Mouse (Mus musculus) T-helper 2 cell (primary cell): ENCODE results near the gene Crxos.

Experiments used
- in situ Hi-C: fragments of 300-600 bp; cut with MboI, MseI; formaldehyde crosslinking; loops from one replicate; pipeline ENCODE4 v1.15.1; 2025; ENCODE audit warnings: high pct_unique_total_duplicates

The Crxos gene

DNA sequence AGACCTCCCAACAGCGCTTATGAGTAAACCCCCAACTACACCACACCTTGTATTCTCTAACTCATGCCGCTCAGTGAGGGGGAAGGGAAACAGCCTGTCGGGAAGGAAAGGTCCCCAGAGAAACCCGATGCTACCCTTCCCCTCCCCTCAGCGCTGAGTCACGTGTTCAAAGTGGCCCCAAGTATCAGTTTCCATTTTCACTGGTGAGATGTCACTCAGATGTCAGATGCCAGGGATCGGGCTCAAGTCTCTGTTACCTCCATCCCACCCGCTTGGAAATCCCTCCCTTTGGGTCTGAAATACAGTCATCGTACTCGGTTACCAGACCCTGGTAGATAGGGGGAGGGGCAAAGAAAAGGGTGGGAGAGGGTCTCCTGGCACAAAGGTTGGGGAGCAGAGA is 39.4 kb downstream of the Crxos start:
- in situ Hi-C loops = no loop called here

DNA sequence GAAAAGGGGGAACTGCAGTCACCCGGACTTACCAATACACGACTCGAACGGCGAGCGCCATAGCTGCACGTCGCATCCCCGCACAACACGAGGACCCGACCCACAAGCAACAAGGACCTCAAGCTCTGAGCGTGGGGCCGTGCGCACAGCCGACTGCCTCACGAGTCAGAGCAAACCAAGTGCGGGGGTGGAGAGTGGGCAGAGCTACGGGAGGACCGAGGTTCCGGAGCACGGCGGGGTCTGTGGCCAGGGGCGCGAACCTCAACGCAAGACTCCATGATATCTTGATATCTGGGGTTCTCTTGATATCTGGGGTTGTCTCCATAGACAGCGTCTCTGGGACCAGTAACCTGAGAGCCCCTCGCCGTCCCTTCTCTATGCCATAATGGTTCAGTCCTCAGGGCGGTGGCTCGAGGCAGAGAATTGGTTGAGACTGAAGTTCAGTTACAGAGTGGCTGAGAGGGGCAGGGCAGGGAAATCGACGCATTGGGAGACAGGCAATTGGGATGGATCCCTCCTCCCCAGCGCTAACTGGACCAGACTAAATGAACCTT is 39.9 kb downstream of the Crxos start, which contains the start of gene Selenow:
TSS of gene Selenow (minus strand) at position 183 of the 554 bp plus-strand sequence.
- in situ Hi-C loops = no loop called here

DNA sequence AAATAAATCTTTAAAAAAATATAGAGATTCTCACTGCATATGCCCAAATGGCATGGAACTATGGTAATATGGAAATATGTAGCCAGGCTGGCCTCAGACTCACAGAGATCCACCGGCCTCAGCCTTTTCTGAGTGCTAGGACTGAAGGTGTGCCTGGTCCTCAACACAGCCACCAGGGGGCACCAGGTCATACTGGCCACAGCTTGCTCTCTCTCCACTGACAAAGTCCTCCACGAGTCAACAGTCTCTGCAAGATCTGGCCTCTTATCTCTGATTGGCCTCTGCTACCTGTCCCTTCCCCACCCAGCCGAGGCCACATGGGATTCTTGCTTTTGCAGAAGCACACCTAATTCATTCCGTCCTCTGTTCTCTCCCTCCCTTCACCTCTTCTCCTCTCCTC is 47.5 kb downstream of the Crxos start:
- in situ Hi-C loops = loop anchor here (5.0 to 25.0 kb wide), 3 partner anchors 42 to 1125 kb away; partner anchors contain the start of genes Dact3 and Gng8

DNA sequence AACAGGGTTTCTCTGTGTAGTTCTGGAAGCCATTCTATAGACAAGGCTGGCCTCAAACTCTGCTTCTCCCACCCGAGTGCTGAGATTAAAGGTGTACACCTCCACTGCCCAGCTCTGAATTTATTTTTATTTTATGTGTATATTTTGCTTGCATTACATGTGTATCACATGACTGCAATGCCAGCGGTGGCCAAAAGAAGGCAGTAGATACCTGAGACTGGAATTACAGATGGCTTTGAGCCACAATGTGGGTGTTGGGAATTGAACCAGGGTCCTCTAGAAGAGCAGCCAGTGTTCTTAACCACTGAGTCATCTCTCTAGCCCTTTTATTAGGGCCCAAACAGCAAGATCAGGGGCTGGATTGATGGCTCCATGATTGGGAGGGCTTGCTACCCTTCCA is 48.1 kb downstream of the Crxos start:
- in situ Hi-C loops = loop anchor here (5.0 to 25.0 kb wide), 3 partner anchors 42 to 1124 kb away; partner anchors contain the start of genes Dact3 and Gng8

DNA sequence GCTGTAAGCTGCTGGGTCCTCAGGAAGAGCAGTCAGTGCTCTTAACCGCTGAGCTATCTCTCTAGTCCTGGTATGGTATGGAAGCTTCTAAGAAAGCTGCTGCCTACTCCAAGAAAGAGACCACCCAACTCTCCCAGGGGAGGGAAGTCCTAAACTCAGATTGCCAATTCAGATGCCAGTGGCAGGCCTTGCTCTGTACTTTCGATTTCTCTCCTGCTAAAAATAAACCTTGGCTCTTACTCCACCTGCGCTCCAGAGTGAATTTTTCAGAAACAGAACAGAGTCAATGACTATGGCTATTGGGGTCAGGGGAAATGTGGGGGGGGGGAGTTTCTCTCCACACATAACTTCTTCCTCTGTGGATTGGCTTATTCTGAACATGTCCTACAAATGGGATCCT is 49.2 kb downstream of the Crxos start:
- in situ Hi-C loops = loop anchor here (5.0 to 25.0 kb wide), 3 partner anchors 41 to 1123 kb away; partner anchors contain the start of genes Dact3 and Gng8

DNA sequence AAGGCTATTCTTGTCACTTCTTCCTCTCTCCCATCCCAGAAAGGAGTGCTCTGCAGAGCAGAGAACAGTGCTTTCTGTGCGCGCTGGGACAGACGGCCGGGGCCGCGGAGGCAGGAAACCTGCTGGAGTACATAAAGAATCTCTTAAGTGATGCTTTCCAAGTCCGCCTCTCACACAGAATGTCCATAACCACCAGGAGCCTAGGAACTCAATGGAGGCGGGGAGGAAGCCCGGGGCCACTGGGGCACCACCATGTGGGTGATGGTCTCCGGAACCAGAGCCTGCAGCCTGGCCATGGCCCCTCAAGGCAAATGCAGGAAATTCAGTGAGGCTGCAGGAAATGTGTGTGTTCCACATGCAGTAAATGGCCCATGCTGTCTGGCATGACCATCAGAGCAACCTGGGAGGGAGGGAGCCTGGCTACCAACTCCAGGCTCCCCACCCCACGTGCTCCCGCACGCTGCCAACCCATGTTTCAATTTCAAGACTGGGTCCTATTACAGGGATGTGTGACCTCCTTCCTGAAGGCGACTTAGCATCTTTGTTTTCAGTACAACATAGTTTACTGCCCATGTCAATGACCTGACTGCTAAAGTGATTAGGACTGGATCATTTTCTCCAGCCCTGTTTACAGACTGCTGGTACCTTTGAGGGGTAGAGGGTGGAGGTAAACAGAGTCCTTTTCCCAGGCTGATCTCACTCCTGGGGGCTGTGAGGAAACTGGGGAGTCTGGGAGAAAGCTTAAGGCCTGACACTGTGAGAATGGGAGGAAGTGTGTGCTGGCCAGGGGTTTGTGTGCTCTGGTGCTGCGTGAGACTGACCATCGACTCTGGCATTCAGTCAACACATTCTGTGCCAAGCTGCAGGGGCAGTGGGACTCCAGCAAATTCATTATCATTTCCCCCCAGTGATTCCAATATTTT is 51.3 kb downstream of the Crxos start:
- in situ Hi-C loops = loop anchor here (5.0 to 25.0 kb wide), 3 partner anchors 39 to 1121 kb away; partner anchors contain the start of genes Dact3 and Gng8

DNA sequence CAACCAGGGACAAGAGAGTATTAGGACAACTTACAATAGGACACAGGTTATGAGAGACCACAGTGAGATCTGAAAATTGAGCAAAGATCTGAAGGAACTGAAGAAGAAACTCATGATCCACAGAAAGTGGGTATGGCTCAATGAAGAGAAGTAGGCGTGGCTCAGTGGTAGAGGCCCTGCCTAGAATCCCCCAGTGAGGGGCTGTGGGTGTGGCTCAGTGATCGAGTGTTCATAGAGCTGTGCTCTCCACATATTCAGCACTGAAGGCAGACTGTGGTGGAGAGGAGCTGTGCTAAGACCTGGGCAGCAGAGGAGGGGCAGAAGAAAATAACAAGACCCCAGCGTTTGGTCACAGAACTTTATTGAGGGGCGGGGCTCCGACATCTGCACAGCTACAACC is 55.1 kb downstream of the Crxos start:
- in situ Hi-C loops = loop anchor here (10.0 to 25.0 kb wide), 2 partner anchors 950 to 1117 kb away; partner anchors contain the start of genes Dact3 and Gng8

DNA sequence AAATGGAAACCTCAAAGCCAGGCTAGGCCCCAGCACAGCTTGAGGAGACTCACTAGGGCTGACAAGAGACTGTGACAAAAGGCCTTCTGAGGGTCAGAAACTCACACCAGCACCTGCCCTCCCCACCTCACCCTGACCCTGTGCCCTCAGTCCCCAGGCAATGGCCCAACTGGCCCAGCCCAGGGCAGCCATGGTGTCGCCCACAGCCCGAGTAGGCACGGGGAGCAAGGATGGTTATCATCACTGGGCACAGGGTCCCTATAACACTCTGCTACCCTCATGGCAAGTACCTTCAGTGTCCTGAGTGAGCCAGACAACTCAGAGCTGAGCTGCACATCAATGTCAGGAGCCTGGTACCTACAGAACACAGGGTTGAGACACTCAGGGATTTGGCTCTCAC is 56.2 kb downstream of the Crxos start:
- in situ Hi-C loops = loop anchor here (10.0 to 25.0 kb wide), 2 partner anchors 949 to 1116 kb away; partner anchors contain the start of genes Dact3 and Gng8

DNA sequence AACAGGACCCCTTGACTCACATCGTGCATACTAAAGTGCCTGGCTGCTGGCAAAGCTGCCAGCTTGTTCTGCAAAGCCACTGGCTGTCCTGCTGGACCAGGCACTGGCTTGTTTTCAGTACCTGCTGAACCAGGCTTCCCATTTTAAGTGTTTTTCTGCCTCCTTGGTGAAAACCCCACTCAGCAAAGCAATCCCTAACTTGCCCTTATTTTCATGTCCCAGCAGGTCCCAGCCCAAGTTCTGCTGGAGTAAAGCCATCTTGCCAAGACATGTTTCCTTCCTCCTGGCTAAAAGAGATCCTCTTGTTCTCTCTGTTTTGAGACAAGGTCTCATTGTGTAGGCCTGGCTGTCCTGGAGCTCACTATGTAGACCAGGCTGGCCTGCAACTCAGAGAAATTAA is 61.9 kb downstream of the Crxos start:
- in situ Hi-C loops = loop anchor here (25.0 kb wide), 1 partner anchor 943 kb away; the partner anchor contains the start of genes Dact3 and Gng8

DNA sequence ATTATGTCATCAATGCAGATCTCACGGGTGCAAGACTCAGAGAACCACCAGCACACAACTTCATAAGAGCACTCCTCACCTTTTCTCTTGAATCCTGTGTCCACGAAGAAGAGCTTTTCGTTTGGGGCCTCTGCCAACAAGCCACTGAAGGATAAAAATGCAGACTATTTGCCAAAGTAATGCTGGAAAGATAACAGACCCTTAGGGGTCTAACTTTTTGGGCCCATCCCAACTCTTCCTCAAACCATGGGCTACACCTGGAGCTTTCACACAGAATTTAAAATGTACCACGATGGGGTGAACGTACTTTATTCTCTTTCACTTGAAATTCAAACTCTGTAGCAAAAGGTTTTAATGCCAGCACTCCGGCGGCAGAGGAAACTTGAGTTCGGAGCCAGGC is 62.8 kb downstream of the Crxos start:
- in situ Hi-C loops = loop anchor here (25.0 kb wide), 1 partner anchor 942 kb away; the partner anchor contains the start of genes Dact3 and Gng8

DNA sequence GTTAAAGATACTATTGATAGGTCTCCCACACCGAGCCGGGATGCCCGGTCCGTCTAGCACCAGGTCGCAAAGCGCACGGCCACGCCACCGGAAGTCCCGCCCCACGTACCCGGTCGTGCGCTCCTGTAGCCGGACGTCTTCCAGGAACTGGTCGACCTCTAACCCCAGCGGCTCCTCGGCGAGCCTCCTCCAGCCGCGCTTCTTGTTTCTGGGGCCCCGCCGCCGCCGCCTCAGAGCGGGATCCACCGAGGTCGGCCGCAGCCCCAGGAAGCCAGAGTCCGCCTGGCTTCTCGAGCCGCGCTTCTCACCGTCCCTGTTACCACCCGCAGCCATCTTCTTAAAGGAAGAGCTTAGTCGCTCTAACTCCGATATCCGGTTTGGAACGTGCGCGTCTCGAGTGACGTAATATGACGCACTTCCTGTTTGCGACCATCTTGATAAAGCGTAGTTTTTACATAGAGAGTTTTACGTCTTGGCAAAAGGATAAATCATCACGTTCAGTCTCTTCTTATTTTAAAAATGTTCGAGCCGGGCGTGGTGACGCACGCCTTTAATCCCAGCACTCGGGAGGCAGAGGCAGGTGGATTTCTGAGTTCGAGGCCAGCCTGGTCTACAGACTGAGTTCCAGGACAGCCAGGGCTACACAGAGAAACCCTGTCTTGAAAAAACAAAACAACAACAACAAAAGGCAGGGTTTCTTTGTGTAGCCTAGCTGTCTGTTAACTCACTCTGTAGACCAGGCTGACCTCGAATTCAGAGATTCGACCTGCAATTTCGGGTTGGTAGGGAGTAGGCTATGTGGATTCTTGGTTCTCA is 63.5 kb downstream of the Crxos start, which contains the start of gene Nop53:
TSS of gene Nop53 (minus strand) at position 354 of the 816 bp plus-strand sequence.
- in situ Hi-C loops = loop anchor here (25.0 kb wide), 1 partner anchor 941 kb away; the partner anchor contains the start of genes Dact3 and Gng8

DNA sequence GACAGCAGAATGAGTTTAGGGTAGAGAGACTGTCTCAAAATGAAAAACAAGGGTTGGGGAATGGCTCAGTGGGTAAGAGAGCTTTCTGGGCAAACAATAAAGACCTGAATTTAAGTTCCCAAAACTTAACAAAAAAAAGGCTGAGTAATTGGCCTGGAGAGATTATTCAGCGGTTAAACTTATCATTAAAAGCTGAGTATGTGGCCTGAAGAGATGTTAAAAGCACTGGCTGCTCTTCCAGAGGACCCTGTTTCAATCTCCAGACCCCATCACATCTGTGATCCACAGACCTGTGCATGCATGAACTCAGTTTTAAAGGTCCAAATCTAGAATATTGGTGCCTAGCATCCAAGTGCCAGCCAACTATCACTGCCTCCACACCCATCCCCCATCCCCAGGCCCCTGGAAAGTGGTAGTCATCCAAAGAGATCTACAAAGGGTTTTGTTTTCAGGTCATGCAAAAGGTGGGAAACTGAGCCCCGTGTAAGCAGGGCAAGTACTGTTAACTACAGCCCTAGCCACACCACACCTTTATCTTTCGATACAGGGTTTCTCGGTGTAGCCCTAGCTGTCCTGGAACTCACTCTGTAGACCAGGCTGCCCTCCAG is 65.3 kb downstream of the Crxos start:
- in situ Hi-C loops = loop anchor here (25.0 kb wide), 1 partner anchor 940 kb away; the partner anchor contains the start of genes Dact3 and Gng8

DNA sequence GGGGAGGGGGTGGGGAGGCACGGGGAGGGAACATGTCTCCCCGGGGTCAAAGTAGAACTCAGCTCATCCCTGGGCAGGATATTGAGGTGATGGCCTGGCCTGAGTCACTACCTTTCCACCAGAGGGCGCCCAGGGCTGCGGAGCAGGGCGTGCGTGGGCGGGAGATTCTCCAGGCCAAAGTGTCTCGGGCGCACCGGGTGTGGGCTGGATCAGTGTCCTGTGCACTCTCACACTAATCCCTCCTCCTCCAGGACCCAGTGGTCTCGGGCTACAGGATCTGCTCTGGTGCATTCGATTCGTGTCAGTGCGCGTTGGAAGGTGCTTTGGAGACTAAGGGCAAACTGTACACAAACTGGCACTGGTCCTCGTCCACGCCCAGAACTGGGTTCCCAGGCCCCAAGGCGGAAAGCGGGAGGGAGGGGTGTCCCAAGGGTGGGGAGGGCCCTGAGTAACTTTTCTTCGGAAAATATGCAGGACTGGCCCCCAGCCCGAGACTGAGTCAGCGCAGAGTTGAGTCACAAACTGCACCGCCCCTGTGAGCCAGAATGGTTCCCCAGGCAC is 66.0 kb downstream of the Crxos start:
- in situ Hi-C loops = loop anchor here (25.0 kb wide), 1 partner anchor 939 kb away; the partner anchor contains the start of genes Dact3 and Gng8

DNA sequence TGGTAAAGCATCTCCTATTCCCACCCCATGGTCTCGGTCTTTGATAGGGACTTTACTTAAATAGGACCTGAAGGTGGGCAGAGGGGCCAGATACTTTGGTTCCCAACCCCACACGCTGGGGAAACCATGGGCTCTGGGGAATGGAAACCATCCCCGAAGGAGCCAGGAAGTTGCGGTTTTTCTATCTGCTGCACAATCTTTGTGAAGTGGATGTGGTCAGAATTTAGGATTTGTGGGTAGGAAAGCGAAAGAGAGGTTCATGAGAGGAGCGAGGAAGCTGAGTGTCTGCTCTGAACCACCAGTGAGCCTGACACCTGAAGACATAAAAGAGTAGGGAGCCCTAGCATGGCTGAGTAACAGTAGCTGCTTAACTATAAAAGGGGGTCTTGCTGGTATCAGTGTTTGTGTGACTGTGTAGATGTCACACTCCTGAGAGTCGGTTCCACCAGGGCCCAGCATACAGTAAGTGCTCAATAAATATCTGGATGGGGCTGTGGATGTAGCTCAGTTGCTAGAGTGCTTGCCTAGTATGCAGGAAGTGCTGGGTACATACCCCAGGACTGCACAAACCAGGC is 66.9 kb downstream of the Crxos start:
- in situ Hi-C loops = loop anchor here (25.0 kb wide), 1 partner anchor 938 kb away; the partner anchor contains the start of genes Dact3 and Gng8

DNA sequence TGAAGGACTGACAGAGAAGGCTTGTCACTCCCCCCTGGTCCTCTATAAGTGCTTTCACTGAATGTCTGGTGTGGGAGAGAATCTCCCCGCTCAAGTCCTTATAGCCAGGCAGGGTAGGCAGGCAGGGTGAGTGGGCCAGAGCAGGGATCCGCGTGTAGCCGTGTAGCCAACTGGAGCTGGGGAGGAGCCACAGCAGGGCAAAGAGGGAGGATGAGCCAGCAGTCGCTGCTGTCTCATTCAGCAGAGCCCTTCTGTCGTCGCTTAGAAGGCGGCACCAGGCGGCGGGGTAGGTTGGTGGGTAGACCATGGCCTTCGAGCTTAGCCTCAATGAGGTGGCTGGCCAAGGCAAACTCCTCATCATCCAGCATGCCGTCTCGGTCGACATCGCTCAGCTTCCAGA is 67.6 kb downstream of the Crxos start:
- in situ Hi-C loops = no loop called here

DNA sequence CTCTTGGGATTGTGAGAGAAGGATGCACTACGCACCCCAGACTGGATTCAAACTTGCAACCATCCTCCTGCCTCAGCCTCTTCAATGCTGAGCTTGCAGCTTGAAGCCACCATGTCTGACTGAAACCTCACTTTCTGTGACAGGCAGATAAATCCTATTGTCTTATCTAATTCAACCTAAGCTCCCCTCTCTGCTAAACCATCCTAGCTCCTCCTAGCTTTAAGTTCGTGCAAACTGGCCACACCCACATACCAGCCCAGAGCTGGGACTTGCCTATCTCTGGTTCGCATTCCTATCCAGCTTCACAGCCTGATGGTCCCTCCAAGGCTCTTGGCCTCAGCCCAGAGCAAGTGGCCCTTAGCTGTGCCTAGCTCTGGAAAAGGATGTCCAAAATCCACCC is 70.0 kb downstream of the Crxos start:
- in situ Hi-C loops = no loop called here
